Mouse (Mus musculus) MEL-GATA-1-ER (cell line): ENCODE data around the gene Hvcn1.

Source experiments
- DNase-seq: peaks from one replicate; pipeline ENCODE4 v3.0.0-alpha.2; 2012; ENCODE audit warnings: low read depth; ENCODE audit errors: extremely low read depth

Hvcn1 gene

DNA sequence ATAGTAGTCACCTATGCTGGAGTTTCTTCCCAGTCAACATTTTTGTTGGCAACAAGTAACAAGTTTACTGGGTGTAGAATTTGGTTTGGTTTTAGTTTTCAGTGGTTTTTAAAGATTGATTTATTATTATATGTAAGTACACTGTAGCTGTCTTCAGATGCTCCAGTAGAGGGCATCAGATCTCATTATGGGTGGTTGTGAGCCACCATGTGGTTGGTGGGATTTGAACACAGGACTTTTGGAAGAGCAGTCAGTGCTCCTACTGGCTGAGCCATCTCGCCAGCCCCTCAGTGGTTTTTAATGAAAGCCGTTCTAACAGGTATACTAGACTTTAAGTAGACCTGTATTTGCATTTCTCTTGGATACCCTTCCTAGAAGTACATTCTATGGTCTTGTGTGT lies 59.3 kb downstream of the Hvcn1 start:
- DNase-seq, result no peak

DNA sequence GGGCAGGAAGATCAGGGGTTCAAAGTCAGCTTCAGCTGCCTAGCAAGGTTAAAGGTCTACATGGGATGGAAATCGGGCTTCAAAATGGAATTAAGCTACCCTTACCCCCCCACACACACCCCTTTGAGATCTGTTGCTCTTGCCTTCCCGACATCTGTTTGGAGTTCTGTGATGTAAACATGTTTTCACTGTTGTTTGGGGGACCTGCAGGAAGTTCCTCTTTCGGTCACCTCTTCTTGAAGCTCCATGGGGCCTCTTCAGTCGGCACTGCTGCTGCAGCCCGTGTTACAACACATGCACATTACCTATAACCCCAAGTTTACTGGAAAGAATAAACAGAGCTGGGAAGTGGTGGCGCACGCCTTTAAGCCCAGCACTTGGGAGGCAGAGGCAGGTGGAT lies 60.5 kb downstream of the Hvcn1 start:
- no peak for DNase-seq

DNA sequence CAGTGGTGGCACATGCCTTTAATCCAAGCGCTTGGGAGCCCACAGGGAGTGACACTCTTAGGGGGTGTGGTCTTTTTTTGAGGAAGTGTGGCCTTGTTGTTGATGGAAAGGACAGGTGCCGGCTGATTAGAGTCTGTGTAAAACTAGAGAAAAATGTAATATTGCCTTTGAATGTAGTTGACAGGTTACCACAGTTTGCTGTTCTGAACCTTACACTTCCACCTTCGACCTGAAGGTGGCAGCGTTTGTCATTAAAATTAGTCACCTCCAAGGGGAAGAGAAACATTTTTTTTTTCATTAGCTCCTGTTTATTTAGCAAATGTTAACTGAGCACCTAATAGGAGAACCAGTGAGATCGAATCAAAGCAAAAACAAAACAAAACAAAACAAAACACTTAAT lies 61.3 kb downstream of the Hvcn1 start:
- DNase-seq, result peak; percentile 82

DNA sequence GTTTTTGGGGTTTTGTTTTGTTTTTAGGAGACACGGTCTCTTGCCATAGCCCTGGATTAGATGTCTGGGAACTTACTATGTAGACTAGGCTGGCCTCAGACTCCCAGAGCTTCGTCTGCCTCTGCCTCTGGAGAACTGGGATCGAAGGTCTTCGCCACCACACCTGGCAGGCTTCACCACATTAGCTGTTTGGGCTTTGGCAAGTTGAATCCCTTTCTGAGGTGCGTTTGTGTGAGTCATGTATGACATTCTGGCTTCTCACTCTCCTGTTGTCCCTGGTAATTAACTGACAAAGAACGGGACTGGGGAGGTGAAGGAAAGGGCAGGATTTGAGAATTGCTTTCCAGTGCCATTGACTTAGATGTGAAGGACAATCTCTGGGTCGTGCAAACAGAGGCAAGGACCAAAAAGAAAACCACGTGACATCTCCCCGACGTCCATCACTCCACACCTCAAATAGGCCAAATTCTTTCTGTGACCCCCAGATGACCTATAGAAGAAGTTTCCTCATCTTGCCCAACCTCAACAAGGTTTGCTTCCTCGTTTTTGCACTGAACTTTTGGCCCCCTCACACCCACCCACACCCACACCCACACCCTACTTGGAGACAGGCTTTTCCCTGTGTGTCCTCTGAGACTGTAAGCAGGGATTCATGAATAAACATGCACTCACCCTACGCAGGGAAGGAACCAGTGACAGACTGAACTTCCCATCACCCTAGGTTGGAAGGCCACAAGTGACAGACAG lies 62.4 kb downstream of the Hvcn1 start:
- DNase-seq, result no peak

DNA sequence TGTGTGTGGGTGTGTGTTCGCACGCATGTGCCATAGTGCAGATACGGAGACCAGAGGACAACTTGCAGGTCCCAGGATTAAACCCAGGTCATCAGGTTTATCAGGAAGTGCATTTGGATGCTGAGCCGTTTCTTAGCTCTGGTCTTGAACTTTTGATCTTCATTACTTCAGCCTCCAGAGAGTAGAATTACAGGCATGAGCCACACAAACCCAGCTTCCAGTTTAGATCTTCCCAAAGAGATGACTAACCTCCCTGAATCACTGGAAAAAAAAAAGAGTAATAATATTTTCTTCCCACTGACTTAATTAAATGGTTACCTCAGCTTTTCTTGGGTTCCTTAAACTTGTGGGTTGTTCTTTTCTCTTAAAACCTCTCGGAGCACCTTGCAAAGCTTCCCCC lies 66.2 kb downstream of the Hvcn1 start:
- no peak for DNase-seq

DNA sequence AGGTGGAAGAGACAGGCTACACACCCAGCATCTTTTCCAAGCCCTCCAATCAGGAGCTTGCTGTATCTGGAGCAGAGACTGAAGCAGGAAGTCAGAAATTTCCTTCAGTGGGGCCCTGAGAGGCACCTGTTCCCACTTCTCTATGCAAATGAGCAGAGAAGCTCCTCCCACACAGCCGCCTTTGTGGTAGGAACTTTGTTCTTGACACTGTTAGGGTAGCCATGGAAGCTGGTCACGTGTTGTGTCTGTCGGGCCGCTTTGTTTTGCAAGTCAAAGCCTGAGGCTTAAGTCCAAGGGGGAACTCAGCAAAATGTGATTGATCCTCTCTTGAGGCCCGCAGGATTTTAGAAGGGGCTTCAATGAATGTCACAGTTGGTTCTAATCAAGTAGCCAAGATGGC lies 68.2 kb downstream of the Hvcn1 start:
- no peak for DNase-seq

DNA sequence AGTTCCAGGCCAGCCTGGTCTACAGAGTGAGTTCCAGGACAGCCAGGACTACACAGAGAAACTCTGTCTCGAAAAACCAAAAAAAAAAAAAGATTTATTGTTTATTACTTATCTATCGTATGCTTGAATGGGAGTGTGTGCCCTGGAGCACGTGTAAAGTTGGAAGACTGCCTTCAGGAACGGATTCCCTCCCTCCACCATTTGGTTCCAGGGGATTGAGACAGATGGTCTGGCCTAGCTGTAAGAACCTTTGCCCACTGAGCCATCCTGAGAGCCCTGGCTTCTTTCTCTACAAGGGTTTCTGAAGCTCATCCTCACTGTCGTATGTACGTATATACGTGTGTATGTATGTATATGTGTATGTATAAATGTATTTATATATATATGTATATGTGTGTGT lies 72.3 kb downstream of the Hvcn1 start:
- DNase-seq, result no peak

DNA sequence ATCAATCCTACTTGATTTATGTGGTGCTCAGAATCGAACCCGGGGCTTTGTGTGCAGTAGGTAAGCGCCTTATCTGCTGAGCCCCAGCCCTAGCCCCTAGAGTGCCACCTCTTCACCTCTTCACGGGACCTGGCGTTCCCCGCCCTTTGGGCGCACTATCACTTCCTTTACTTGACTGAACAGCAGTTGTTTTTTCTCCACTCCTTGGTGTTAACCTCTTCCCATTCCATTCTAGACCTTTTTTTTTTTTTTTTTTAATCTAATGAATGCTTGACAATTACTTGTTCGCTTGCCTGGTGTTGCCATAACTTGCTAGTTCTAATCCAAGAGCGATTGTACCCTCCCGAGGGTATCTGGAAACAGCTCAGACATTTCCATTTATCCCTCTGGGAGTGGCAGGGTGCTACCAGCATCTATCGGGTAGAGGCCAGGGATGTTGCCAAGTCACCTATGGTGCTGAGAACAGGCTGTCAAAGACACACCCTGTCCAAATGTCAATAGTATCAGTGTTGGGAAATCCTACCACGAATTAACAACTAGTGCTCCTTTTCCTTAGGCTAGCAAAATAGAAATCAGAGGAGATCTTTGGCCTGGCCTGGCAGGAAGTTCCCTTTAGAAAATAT lies 73.3 kb downstream of the Hvcn1 start:
- DNase-seq, result no peak

DNA sequence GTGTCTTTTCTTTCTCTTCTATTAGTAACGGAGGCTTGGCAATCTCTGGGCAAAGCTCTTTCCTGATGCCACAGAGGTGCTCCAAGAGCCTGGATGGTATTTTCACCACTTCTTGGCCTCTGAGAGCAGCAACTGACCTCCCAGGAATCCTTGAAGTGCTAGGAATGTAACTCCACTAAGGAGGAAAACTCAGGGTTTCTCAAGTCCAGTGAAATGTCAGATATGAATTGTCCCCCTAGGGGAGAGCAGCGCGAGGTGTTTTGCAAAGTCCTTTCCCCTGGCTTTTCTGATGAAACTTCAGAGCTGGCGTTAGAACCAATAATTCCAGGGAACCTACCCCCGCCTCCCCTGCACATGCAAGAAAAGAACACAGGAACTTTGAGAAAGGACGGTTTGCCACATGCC lies 73.8 kb downstream of the Hvcn1 start:
- DNase-seq, result no peak

DNA sequence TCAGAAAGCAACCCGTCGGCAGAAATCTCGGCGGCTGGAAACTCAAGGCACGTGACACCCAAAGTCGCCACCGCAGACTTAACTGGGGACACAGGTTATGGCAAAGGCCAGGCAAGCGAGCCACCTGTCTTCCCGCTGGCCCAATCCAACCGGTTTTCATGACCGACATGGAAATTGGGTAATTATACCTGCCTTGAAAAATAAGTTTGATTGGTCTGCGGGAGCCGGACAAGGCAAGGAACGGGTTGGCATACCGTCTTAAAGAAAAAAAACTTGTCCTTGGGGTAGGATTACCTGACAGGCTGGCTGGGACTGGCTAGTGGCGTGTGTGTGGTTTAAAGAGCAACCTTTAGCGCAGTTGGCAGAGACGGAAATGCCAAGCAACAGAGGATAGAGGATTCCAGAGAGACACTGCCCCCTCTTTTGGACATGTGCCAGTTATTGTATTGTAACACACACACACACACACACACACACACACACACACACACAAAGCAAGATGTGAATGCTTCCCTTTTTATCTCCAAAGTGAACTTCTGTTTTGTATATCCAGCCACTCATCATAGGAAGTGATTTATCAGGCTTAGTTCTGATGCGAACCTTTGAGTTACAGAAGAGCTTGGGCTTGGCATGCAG lies 74.3 kb downstream of the Hvcn1 start:
- no peak for DNase-seq

DNA sequence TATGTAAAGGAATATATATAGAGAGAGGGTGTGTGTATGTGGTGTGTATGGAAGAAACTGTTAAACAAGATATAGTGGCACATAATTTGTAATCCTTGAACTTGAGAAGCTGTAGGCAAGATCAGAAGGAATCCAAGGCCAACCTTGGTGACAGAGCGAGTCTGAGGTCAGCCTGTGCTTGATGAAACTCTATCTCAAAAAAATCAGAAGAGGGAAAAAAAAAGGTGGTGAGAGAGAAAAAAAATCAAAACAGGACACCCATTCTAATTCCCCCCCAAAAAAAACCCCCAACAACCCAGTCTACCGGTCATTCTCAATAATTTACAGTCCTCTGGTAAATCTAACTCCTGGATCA lies 77.2 kb downstream of the Hvcn1 start:
- DNase-seq, result no peak

DNA sequence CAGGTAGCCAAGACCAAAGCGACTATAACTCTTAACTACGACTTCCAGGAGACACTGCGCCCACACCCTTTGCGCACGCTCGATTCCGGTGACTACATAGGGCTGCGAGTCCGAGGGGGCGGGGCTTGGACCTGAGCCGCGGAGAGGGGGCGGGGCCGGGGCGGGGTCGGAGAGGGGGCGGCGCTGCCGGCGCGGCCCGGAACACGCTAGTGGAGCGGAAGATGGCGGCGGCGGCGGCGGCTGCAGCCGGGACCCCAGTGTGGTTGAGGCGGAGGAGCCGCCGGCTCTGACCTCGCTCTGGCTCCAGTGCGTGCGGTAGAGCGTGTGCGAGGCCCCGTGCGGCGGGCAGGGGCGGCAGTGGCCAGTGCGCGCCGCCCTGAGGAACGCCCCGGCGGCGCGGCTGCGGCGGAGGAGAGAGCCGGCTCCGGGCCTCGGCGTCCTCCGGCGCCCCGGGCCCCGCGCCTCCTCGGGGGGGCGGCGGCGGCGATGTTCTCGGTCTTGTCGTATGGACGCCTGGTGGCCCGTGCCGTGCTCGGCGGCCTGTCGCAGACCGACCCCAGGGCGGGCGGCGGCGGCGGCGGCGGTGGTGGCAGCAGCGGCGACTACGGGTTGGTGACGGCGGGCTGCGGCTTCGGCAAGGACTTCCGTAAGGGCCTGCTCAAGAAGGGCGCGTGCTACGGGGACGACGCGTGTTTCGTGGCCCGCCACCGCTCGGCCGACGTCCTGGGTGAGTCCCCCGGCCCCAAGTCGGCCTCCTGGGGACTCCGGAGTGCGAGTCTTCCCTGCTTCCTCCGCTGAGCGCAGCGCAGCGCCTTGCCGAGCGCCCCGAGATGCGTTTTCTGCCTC lies 77.8 kb downstream of the Hvcn1 start, which contains the start of gene Pptc7:
Gene Pptc7, plus strand, starts transcription at position 183 of the 846 bp plus-strand sequence.
- peak; percentile 62 for DNase-seq

DNA sequence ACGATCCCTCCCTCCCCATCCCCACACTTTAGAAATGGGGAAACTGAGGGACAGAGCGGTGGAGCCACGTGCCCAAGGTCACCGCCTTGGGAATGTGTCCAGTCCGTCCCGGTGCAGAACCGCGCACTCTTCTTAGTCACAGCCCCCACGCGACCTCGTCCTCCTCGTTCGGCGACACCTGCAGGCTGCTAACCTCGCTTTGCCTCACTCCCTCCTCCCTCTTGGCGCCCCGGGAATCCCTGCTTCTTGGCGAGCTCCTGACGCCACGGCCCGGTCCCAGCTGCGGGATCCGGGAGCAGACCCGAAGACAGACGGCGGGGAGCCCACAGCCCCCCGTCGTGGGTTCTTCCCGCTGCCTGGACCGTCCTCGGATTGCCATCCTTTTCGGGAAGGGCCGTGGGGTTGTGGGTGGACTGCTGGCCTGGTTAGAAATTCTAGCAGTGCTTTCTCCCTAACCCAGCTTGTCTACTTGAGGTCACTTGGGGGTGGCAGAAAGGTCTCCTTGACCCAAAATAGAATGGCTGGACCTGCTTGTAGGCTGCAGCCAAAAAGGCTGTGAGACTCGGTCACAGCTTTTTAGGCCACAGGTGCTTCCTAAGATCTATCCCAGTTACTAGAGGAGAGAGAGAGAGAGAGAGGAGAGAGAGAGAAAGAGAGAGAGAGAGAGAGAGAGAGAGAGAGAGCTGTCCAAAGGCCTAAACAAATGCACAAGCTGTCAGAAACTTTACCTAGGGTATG lies 78.6 kb downstream of the Hvcn1 start:
- DNase-seq, result no peak

DNA sequence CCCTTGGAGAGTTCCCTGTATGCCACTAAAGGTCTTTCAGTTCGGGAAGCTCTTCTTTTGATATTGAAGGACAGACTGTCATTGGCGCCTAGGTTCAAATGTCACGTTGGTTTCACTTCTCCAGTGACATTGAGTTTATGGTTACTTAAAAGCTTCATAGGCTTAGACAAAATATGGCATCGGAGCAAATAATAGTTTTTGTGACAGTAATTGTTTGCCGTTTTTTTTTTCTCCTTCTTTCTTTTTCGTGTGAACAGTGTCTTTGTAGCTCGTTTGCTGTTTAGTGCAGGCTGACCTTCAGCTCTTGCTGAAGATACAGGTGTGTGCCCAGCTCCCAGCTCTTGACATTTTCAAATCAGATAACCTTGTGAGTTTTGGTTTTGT lies 79.2 kb downstream of the Hvcn1 start:
- DNase-seq, result no peak

DNA sequence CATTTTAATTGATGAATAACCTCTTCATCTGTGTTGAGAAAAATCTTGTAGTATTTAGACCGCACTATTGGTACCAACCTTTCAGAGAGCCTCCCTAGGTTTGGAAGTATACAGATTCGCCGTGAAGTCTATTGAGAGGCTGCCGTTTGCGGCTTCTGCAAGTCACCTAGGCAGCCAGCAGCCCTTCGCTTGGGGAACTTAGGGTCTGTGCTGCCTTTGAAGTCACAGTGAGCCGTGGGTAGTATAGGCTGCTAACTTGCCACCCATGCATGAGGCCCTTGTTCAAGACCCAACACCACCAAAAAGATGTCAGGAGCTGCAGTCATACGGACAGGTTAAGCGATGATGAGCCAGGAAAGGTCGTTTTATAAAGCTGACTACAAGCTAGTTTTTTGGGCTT lies 79.6 kb downstream of the Hvcn1 start:
- no peak for DNase-seq

DNA sequence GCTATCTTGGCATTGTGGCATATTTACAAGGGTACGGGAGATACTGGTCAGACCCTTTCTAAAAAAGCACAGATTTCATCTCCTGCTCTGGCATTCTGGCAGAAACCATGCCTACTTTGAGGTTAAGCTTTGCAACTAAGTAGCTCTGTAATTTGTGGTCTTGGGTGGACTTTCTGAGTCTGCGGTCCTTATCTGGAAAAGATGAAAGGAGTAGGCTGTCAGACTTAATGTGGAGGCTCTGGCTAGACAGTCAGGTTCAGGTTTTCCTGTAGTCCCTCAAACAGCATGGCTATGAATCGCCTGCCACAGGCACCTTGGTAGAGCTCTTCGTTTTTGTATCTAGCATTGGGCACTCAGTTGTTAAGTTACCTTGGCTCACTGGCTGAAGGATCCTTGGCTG lies 80.4 kb downstream of the Hvcn1 start:
- no peak for DNase-seq

DNA sequence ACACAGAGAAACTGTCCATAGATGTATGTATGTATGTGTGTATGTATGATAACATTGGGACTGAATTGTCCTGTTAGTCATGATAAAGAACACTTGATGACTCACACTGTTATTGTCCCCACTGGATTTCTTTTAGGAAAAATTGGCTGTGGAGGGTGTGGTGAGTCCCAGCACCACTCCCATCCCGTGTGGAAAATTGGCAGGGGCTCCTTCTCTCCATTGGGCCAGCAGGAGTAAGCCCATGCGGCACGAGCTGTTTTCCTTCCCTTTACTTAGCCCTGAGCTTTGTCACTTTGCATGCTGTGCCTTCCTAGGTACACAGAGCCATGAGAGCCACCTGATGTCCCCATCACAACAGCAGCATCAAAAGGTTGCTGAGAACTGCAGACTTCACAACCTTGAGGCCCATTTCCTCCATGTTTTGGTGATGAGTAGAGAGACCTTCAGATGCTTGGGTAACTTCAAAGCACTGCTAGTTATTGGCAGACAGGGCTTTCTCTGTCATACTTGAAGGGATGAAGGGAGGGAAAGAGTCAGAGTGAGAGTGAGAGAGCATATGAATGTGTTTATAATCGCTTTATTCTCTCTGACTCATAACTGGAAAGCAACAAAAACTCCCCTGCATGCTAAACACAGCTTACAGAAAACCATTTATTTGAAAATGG lies 81.7 kb downstream of the Hvcn1 start:
- DNase-seq, result no peak

DNA sequence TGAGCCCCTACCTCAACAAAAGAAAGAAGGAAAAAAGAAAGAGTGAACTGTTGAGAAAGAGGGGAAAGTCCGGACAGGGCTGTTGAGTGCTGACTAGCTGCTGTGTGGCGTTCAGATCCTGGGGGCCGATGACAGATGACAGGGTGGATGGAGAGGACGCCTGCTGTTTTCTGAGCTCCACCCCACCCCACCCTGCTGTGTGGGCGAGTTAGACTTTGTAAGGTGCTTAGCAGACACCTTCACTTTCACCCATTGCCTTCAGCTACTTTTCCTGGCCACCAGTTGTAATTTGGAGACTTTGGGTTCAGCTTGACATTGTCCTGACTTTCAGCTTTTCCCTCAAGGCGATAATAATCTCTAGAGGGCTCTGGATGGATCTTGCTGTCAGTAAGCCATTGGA lies 84.5 kb downstream of the Hvcn1 start:
- no peak for DNase-seq
